In genomic region chr1:183679949-183680348, GRCm38 (mm10) we compare ENCODE assay signal across 11 mouse cellular contexts.
DNase-seq lines count a peak whose midpoint lies in the region; ATAC-seq and TF ChIP-seq lines count a peak whose summit lies in the region.
"Had no signal": no experiment of that assay in that cellular context is flagged by ENCODE, and none has a peak within 500 bp of the region (broad histone marks: within the 10 kb centered on the region; RNA-seq: fewer than 3 reads in every experiment).

No protein-coding gene starts in this region.

- H3K27ac ChIP-seq in kidney, postnatal 0 days, result no peak overlapping the region
- no peak overlapping the region for H3K27ac ChIP-seq in kidney, adult 2 months (ENCODE audit: insufficient read depth, low read depth, low read length)
- no peak overlapping the region for H3K27ac ChIP-seq in heart, embryonic 10.5 days
- H3K27ac ChIP-seq in lung, embryonic 15.5 days, result peak overlapping the region; percentile 20; the same call in 1 of the 2 replicates
- H3K27ac ChIP-seq: liver, embryonic 15.5 days; stomach, embryonic 15.5 days had no signal

- no peak for TF ChIP-seq CTCF in kidney, postnatal 0 days (IDR thresholded peaks at IDR 0.05; ENCODE audit: low read depth)
- no peak for TF ChIP-seq CTCF in kidney, adult 2 months (conservative IDR thresholded peaks at IDR 0.05; ENCODE audit: insufficient read depth, insufficient read length, low read depth, low read length)

- no peaks in the 10 kb centered on the region for H3K27me3 ChIP-seq in kidney, postnatal 0 days (ENCODE audit: insufficient read depth, low read length)
- H3K27me3 ChIP-seq in kidney, adult 2 months (replicated peaks; ENCODE audit: control insufficient read depth, insufficient read depth, low read length), result no peaks in the 10 kb centered on the region
- no peaks in the 10 kb centered on the region for H3K27me3 ChIP-seq in heart, embryonic 10.5 days (ENCODE audit: insufficient read depth, poor library complexity, severe bottlenecking)
- no peaks in the 10 kb centered on the region; the same call in 1 of the 2 replicates for H3K27me3 ChIP-seq in lung, embryonic 15.5 days
- H3K27me3 ChIP-seq: liver, embryonic 15.5 days; stomach, embryonic 15.5 days had no signal

- H3K4me3 ChIP-seq in kidney, postnatal 0 days (replicated peaks; ENCODE audit: low read depth, low read length), result no peak overlapping the region
- no peak overlapping the region for H3K4me3 ChIP-seq in kidney, adult 2 months (ENCODE audit: insufficient read depth, low read depth, low read length)
- no peak overlapping the region; the same call in 1 of the 2 replicates for H3K4me3 ChIP-seq in heart, embryonic 10.5 days
- H3K4me3 ChIP-seq in lung, embryonic 15.5 days, result no peak overlapping the region
- H3K4me3 ChIP-seq: erythroblast, embryonic 14.5 days; liver, embryonic 15.5 days; stomach, embryonic 15.5 days had no signal

- no peaks in the 10 kb centered on the region for H3K36me3 ChIP-seq in kidney, postnatal 0 days (ENCODE audit: insufficient read depth, low read length)
- no peaks in the 10 kb centered on the region for H3K36me3 ChIP-seq in kidney, adult 2 months (ENCODE audit: control insufficient read depth, insufficient read depth, low read length)
- no peaks in the 10 kb centered on the region for H3K36me3 ChIP-seq in heart, embryonic 10.5 days
- H3K36me3 ChIP-seq in lung, embryonic 15.5 days, result no peaks in the 10 kb centered on the region
- H3K36me3 ChIP-seq: liver, embryonic 15.5 days; stomach, embryonic 15.5 days had no signal

- H3K4me1 ChIP-seq in kidney, postnatal 0 days (replicated peaks; ENCODE audit: insufficient read depth, low read length), result no peaks in the 10 kb centered on the region
- no peaks in the 10 kb centered on the region for H3K4me1 ChIP-seq in kidney, adult 2 months (ENCODE audit: control insufficient read depth, insufficient read depth, low read length)
- H3K4me1 ChIP-seq in heart, embryonic 10.5 days, result no peaks in the 10 kb centered on the region
- H3K4me1 ChIP-seq in lung, embryonic 15.5 days, result peaks cover 12% of the 10 kb centered on the region
- H3K4me1 ChIP-seq: liver, embryonic 15.5 days; stomach, embryonic 15.5 days had no signal

- peak; percentile 44 for DNase-seq in kidney, postnatal 0 days (ENCODE audit: low spot score)
- DNase-seq in kidney, adult 2 months, result no peak
- DNase-seq in adrenal gland, postnatal 14 days, result peak; percentile 61
- peak; percentile 76 for DNase-seq in heart, embryonic 10.5 days (ENCODE audit: low spot score)
- DNase-seq in urinary bladder, postnatal 25 days (ENCODE audit: low spot score), result peak; percentile 53
- DNase-seq in thymus, postnatal 10 days (ENCODE audit: low spot score in 2 of 2), result no peak

- H3K9me3 ChIP-seq in kidney, postnatal 0 days (replicated peaks; ENCODE audit: low read length), result no peaks in the 10 kb centered on the region
- H3K9me3 ChIP-seq in heart, embryonic 10.5 days, result no peaks in the 10 kb centered on the region
- H3K9me3 ChIP-seq in lung, embryonic 15.5 days, result no peaks in the 10 kb centered on the region
- H3K9me3 ChIP-seq: liver, embryonic 15.5 days; stomach, embryonic 15.5 days had no signal

- no peak for ATAC-seq in kidney, postnatal 0 days (replicated peaks; ENCODE audit: low FRiP score, low read depth)
- ATAC-seq in lung, embryonic 15.5 days (ENCODE audit: borderline replicate concordance, extremely low read depth, low FRiP score, low TSS enrichment), result peak; percentile 59
- ATAC-seq in megakaryocyte-erythroid progenitor cell, adult 5-6 weeks (replicated peaks; ENCODE audit: low FRiP score, low TSS enrichment, poor library complexity, severe bottlenecking), result no peak

- H3K4me2 ChIP-seq in kidney, postnatal 0 days (ENCODE audit: low read length), result 0 out of 2 replicates have a peak overlapping the region, but pooled peaks have one; percentile 13
- H3K4me2 ChIP-seq in lung, embryonic 15.5 days, result peak overlapping the region; percentile 24; the same call in 1 of the 2 replicates
- H3K4me2 ChIP-seq: liver, embryonic 15.5 days; stomach, embryonic 15.5 days had no signal

- TF ChIP-seq POLR2A in kidney, adult 2 months (IDR thresholded peaks at IDR 0.05; ENCODE audit: low read depth, low read length), result no peak

- H3K9ac ChIP-seq in kidney, postnatal 0 days (ENCODE audit: low read depth, low read length), result no peak overlapping the region
- no peak overlapping the region for H3K9ac ChIP-seq in lung, embryonic 15.5 days
- H3K9ac ChIP-seq: liver, embryonic 15.5 days; stomach, embryonic 15.5 days had no signal

- 43% methylated on average over 11 of the region's 11 CpGs for WGBS in kidney, postnatal 0 days
- 50% methylated on average over 11 of the region's 11 CpGs for WGBS in kidney, adult 2 months
- 30% methylated on average over 11 of the region's 11 CpGs for WGBS in heart, embryonic 10.5 days
- 14% methylated on average over 11 of the region's 11 CpGs for WGBS in lung, embryonic 15.5 days

Comparison
In these comparisons a context has a peak if more than half of its experiments do, and no peak if none do; other contexts are left out.
1. DNase-seq: peak in kidney, postnatal 0 days (single experiment), adrenal gland, postnatal 14 days (single experiment), heart, embryonic 10.5 days (single experiment) and urinary bladder, postnatal 25 days (single experiment); none in kidney, adult 2 months (single experiment) and thymus, postnatal 10 days (0 of 2).